Mouse (Mus musculus) urinary bladder, postnatal 14 days (tissue): ENCODE data around the gene 3110082J24Rik.
"Not testable (repeated sequence)": the region's sequence is repeated elsewhere in the genome, so short reads cannot be mapped to it uniquely, and the experiment has no call there.

Experiments
- DNase-seq: peaks from one replicate; pipeline ENCODE4 v3.0.0; 2021; ENCODE audit warnings: low spot score

3110082J24Rik gene

DNA sequence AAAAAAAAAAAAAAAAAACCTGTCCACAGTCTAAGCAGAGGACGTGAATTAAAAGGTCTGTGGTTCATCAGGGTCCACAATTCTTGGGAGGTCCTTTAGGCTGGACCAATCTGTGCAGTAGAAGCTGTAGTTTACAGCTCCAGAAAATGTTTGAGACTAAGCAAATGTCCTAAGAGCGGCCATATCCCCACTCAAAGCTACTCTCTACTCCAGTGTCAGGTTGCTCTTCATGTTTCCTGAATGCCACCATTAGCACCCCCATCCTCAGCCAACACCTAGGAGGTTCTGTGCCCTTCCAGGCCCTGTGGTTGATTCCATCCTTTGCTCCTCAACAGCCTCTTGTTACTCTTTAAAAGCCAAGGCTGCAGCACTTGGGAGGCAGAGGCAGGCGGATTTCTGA lies 33.5 kb downstream of the 3110082J24Rik start:
- no peak for DNase-seq

DNA sequence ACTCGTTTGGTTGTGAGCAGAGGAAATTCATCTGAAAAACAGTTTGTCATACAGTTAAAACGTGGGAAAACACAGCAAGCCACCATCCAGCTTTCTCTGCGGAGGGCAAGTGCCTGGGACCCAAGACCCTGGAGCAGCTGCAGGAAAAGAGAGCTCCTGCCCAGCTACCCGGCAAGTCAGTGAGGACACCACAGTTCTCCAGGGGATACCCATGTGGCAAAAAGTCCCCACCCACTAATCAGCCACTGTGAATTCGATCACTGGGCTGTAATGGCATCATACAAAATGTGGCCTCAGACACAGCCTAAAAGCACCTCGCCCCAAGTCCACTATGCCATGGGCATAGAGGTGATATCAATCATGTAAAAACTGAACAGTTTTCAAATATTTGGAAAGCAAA lies 34.2 kb downstream of the 3110082J24Rik start:
- DNase-seq, result no peak

DNA sequence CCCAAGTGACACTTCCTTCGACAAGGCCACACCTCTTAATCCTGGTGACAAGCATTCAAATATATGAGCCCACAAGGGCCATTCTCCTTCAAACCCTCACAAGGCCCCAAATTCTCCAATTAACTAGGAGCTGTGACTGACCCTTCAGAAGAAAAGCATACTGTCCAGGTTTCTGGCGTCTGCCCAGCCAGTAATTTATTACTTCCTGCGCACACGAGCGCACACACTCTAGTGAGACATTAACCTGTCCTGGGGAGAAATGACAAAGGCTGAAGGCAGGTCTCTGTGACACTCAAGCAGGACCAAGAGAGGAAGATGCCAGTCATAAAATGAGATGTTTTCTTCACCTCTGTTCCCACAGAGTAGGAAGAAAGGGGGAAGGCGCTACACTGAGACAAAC lies 38.2 kb downstream of the 3110082J24Rik start:
- no peak for DNase-seq

DNA sequence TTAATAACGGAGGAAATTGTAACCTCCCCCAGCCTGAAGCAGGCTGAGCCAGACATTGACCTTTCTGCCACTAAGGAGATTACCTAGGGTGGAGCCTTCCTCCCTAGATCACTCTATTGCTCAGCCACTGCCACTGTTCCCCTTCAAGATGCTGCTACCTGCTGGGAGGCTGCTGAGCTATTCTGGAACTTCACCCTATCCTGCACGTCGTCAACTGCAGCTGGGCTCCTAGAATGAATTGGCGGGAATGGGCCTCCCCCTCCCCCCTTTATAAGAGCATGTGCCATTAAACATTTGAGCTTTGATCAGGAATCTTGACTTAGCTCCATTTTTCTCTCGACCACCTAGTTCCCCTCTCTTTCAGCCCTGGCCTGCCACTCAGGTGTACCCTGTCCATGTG lies 46.3 kb downstream of the 3110082J24Rik start:
- not testable (repeated sequence) for DNase-seq

DNA sequence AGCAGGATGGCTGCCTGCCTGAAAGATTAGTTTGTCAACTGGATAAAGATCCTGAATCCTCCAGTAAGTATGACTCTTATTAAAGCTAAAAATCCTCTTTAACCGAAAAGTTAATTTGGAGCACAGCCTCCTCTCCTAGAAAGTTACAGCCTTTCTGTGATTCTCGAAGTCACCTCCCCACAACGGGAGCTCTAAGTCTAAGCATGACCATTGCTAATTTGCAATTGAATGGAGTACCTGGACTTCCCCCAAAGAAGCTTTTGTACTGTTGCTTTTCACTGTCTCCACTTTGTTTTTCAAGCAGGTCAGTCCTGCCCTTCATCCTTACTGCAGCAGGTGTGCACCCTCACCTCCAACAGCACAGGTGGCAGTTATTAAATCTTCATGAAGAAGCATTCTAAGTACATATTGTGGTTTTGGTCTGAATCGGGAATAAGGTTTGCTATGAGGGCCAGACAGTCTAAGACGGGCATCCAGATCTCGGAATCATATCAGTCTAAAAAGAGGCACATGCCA lies 47.6 kb downstream of the 3110082J24Rik start:
- no peak for DNase-seq
